In genomic region chr7:29041194-29041593, GRCm38 (mm10) we compare ENCODE assay signal across 12 mouse cellular contexts. TPM values are rescaled to one million over a fixed set of nuclear protein-coding genes. Genes with fewer than 3 reads are reported as not detected.
DNase-seq lines count a peak whose midpoint lies in the region; ATAC-seq and TF ChIP-seq lines count a peak whose summit lies in the region.
"Had no signal": no experiment of that assay in that cellular context is flagged by ENCODE, and none has a peak within 500 bp of the region (broad histone marks: within the 10 kb centered on the region; RNA-seq: fewer than 3 reads in every experiment).

No protein-coding gene starts in this region.

- no peak overlapping the region for H3K4me2 ChIP-seq in forebrain, postnatal 0 days (ENCODE audit: low read depth)
- no peak overlapping the region for H3K4me2 ChIP-seq in forebrain, embryonic 11.5 days (ENCODE audit: low read depth, low read length, severe bottlenecking)
- no peak overlapping the region; the same call in 1 of the 2 replicates for H3K4me2 ChIP-seq in liver, embryonic 11.5 days
- no peak overlapping the region for H3K4me2 ChIP-seq in liver, embryonic 14.5 days (ENCODE audit: low read depth)

- no peaks in the 10 kb centered on the region for H3K9me3 ChIP-seq in forebrain, postnatal 0 days (ENCODE audit: low read length)
- no peaks in the 10 kb centered on the region for H3K9me3 ChIP-seq in forebrain, embryonic 11.5 days (ENCODE audit: control insufficient read depth, low read length)
- H3K9me3 ChIP-seq in liver, embryonic 11.5 days (ENCODE audit: control insufficient read depth, low read length), result no peaks in the 10 kb centered on the region
- H3K9me3 ChIP-seq in ES-Bruce4 (replicated peaks; ENCODE audit: control insufficient read depth, insufficient read depth, low read length, poor library complexity, severe bottlenecking), result no peaks in the 10 kb centered on the region
- H3K9me3 ChIP-seq in liver, embryonic 14.5 days (ENCODE audit: control insufficient read depth, low read length), result no peaks in the 10 kb centered on the region

- no peak overlapping the region for H3K9ac ChIP-seq in forebrain, postnatal 0 days
- H3K9ac ChIP-seq in forebrain, embryonic 11.5 days (ENCODE audit: low read length), result no peak overlapping the region
- H3K9ac ChIP-seq in liver, adult 2 months (ENCODE audit: low read depth, low read length), result no peak overlapping the region
- H3K9ac ChIP-seq in liver, embryonic 11.5 days (ENCODE audit: low read depth, low read length), result no peak overlapping the region
- no peak overlapping the region for H3K9ac ChIP-seq in ES-Bruce4 (ENCODE audit: low read depth, poor library complexity, severe bottlenecking)
- no peak overlapping the region for H3K9ac ChIP-seq in liver, embryonic 14.5 days (replicated peaks)

- no peaks in the 10 kb centered on the region for H3K27me3 ChIP-seq in forebrain, postnatal 0 days (ENCODE audit: insufficient read depth, low read length)
- H3K27me3 ChIP-seq in forebrain, embryonic 11.5 days (ENCODE audit: control insufficient read depth, insufficient read depth, low read length), result no peaks in the 10 kb centered on the region
- 0 out of 2 replicates have a peak, but pooled peaks cover 8% of the 10 kb centered on the region for H3K27me3 ChIP-seq in liver, adult 2 months (ENCODE audit: control insufficient read depth, insufficient read depth, low read length)
- H3K27me3 ChIP-seq in liver, embryonic 11.5 days (replicated peaks; ENCODE audit: control insufficient read depth, insufficient read depth, low read length), result no peaks in the 10 kb centered on the region
- H3K27me3 ChIP-seq in ES-Bruce4 (ENCODE audit: control insufficient read depth, insufficient read depth, low read length, poor library complexity, severe bottlenecking), result no peaks in the 10 kb centered on the region
- no peaks in the 10 kb centered on the region for H3K27me3 ChIP-seq in liver, embryonic 14.5 days (ENCODE audit: control insufficient read depth, insufficient read depth, low read length)

- no peaks in the 10 kb centered on the region for H3K79me2 ChIP-seq in liver, adult 2 months (ENCODE audit: control insufficient read depth, insufficient read depth, low read length)

- no peaks in the 10 kb centered on the region for H3K36me3 ChIP-seq in forebrain, postnatal 0 days (ENCODE audit: insufficient read depth)
- H3K36me3 ChIP-seq in forebrain, embryonic 11.5 days (ENCODE audit: control insufficient read depth, insufficient read depth, low read length), result no peaks in the 10 kb centered on the region
- H3K36me3 ChIP-seq in liver, adult 2 months (ENCODE audit: control insufficient read depth, insufficient read depth, low read length), result no peaks in the 10 kb centered on the region
- H3K36me3 ChIP-seq in liver, embryonic 11.5 days (ENCODE audit: control insufficient read depth, insufficient read depth, low read length), result no peaks in the 10 kb centered on the region
- H3K36me3 ChIP-seq in ES-Bruce4 (ENCODE audit: control insufficient read depth, insufficient read depth, low read length, poor library complexity, severe bottlenecking), result no peaks in the 10 kb centered on the region
- H3K36me3 ChIP-seq in liver, embryonic 14.5 days (replicated peaks; ENCODE audit: control insufficient read depth, insufficient read depth, low read depth), result no peaks in the 10 kb centered on the region

- peak; percentile 44 for TF ChIP-seq CTCF in forebrain, postnatal 0 days (IDR thresholded peaks at IDR 0.05; ENCODE audit: low read depth)
- TF ChIP-seq CTCF in liver, adult 2 months (IDR thresholded peaks at IDR 0.05; ENCODE audit: low read depth, low read length), result peak; percentile 18; the same call in 1 of the 2 replicates
- peak; percentile 47 for TF ChIP-seq CTCF in ES-Bruce4 (IDR thresholded peaks at IDR 0.05; ENCODE audit: low read depth, low read length)
- peak; percentile 60 for TF ChIP-seq CTCF in liver, embryonic 14.5 days (IDR thresholded peaks at IDR 0.05; ENCODE audit: low read depth)

- no peak overlapping the region for H3K27ac ChIP-seq in forebrain, postnatal 0 days (ENCODE audit: low read depth, low read length)
- no peak overlapping the region for H3K27ac ChIP-seq in forebrain, embryonic 11.5 days (ENCODE audit: low read depth, low read length)
- H3K27ac ChIP-seq in liver, adult 2 months (replicated peaks; ENCODE audit: insufficient read depth, low read depth, low read length), result no peak overlapping the region
- H3K27ac ChIP-seq in liver, embryonic 11.5 days (ENCODE audit: low read depth, low read length), result no peak overlapping the region
- no peak overlapping the region for H3K27ac ChIP-seq in ES-Bruce4 (ENCODE audit: insufficient read depth, low read length)
- H3K27ac ChIP-seq in liver, embryonic 14.5 days, result no peak overlapping the region

- 86% methylated on average over 5 of the region's 5 CpGs for WGBS in forebrain, postnatal 0 days
- WGBS in forebrain, embryonic 11.5 days, result 82% methylated on average over 5 of the region's 5 CpGs
- 79% methylated on average over 5 of the region's 5 CpGs for WGBS in liver, adult 2 months
- WGBS in liver, embryonic 11.5 days, result 72% methylated on average over 5 of the region's 5 CpGs
- 77% methylated on average over 5 of the region's 5 CpGs for WGBS in liver, embryonic 14.5 days (ENCODE audit: insufficient replicate concordance)

- no peak for DNase-seq in forebrain, postnatal 0 days
- no peak for DNase-seq in forebrain, embryonic 11.5 days (ENCODE audit: low spot score)
- DNase-seq in liver, adult 2 months (ENCODE audit: extremely low read depth, low read depth, low spot score), result no peak
- no peak for DNase-seq in liver, embryonic 11.5 days (ENCODE audit: low spot score)
- DNase-seq in liver, embryonic 14.5 days (ENCODE audit: low read depth in 3 of 3, low spot score in 3 of 3), result no peak
- DNase-seq in thymus, postnatal 14 days, result no peak
- no peak for DNase-seq in adrenal gland, adult (ENCODE audit: inconsistent age in 2 of 2, low spot score in 1 of 2)
- DNase-seq: adrenal gland, postnatal 36 days; cerebellum, adult 11 months; kidney, adult 8-10 months; lung, postnatal 4 days had no signal

- no peak for TF ChIP-seq EP300 in ES-Bruce4 (IDR thresholded peaks at IDR 0.05; ENCODE audit: insufficient read depth, low read depth, low read length)
- no peak for TF ChIP-seq EP300 in liver, embryonic 14.5 days (IDR thresholded peaks at IDR 0.05; ENCODE audit: low read depth)

- no peaks in the 10 kb centered on the region for H3K4me1 ChIP-seq in forebrain, postnatal 0 days (ENCODE audit: insufficient read depth)
- H3K4me1 ChIP-seq in forebrain, embryonic 11.5 days (replicated peaks; ENCODE audit: control insufficient read depth, insufficient read depth, low read length), result peaks cover 7% of the 10 kb centered on the region; the same call in 1 of the 2 replicates
- H3K4me1 ChIP-seq in liver, adult 2 months (ENCODE audit: control insufficient read depth, insufficient read depth, low read length), result peaks cover 3% of the 10 kb centered on the region; the same call in 1 of the 2 replicates
- H3K4me1 ChIP-seq in liver, embryonic 11.5 days (replicated peaks; ENCODE audit: control insufficient read depth, insufficient read depth, low read length), result peaks cover 8% of the 10 kb centered on the region; the same call in 1 of the 2 replicates
- H3K4me1 ChIP-seq in ES-Bruce4 (ENCODE audit: control insufficient read depth, insufficient read depth, low read length), result no peaks in the 10 kb centered on the region
- H3K4me1 ChIP-seq in liver, embryonic 14.5 days (replicated peaks; ENCODE audit: control insufficient read depth in 2 of 2, insufficient read depth in 2 of 2, low read length in 1 of 2), result peaks cover 3 to 8% of the 10 kb centered on the region in 2 experiments

- ATAC-seq in forebrain, postnatal 0 days, result no peak
- no peak for ATAC-seq in forebrain, embryonic 11.5 days (replicated peaks; ENCODE audit: low FRiP score)
- ATAC-seq in liver, embryonic 11.5 days (replicated peaks; ENCODE audit: low FRiP score), result no peak
- no peak for ATAC-seq in liver, embryonic 14.5 days (ENCODE audit: insufficient read depth)

- H3K4me3 ChIP-seq in forebrain, postnatal 0 days (ENCODE audit: low read depth, low read length), result no peak overlapping the region
- H3K4me3 ChIP-seq in forebrain, embryonic 11.5 days (ENCODE audit: low read depth, low read length), result no peak overlapping the region
- no peak overlapping the region for H3K4me3 ChIP-seq in liver, adult 2 months (ENCODE audit: insufficient read depth, low read depth, low read length)
- no peak overlapping the region; the same call in 1 of the 2 replicates for H3K4me3 ChIP-seq in liver, embryonic 11.5 days (ENCODE audit: low read depth, low read length)
- no peak overlapping the region for H3K4me3 ChIP-seq in ES-Bruce4 (ENCODE audit: low read depth, low read length)
- H3K4me3 ChIP-seq in liver, embryonic 14.5 days (ENCODE audit: insufficient read depth in 1 of 2, low read depth in 2 of 2, low read length in 2 of 2), result no peak overlapping the region

- no peak for TF ChIP-seq POLR2A in liver, adult 2 months (IDR thresholded peaks at IDR 0.05; ENCODE audit: extremely low read depth, insufficient read depth, low read length)
- TF ChIP-seq POLR2A in ES-Bruce4 (IDR thresholded peaks at IDR 0.05; ENCODE audit: insufficient read depth, low read length), result no peak

RNA-seq across cellular contexts. Expression of gene Map4k1, which starts 59.3 kb away (rescaled TPM):
- total RNA-seq in forebrain, postnatal 0 days (2014; rRNA removed), result 3.6 and 8.9 TPM in 2 replicates
- 18.8 and 18.9 TPM in 2 replicates for polyA plus RNA-seq in forebrain, postnatal 0 days (2015; fragmentation: Nextera tagmentation; extraction: Ambion mirVana)
- 5.9 and 6.4 TPM in 2 replicates for polyA plus RNA-seq in forebrain, embryonic 11.5 days (2014; fragmentation: Nextera tagmentation; extraction: Ambion mirVana)
- total RNA-seq in liver, adult 2 months (2014; rRNA removed), result 0.18 and 0.54 TPM in 2 replicates
- polyA plus RNA-seq in liver, adult 2 months (2012; rRNA removed), result 1.2 and 1.5 TPM in 2 replicates
- polyA plus RNA-seq in liver, embryonic 11.5 days (2014; fragmentation: Nextera tagmentation; extraction: Ambion mirVana), result 50.7 and 53.2 TPM in 2 replicates
- 33.2 and 36.3 TPM in 2 replicates for polyA plus RNA-seq in ES-Bruce4 (2011; ENCODE audit: insufficient read depth, insufficient read length, low read depth, missing spikeins)
- 16.7 and 17.3 TPM in 2 replicates for polyA plus RNA-seq in liver, embryonic 14.5 days (2012; rRNA removed)
- polyA plus RNA-seq in liver, embryonic 14.5 days (2014; fragmentation: Nextera tagmentation; extraction: Ambion mirVana), result 24.9 and 27.4 TPM in 2 replicates

RNA-seq across cellular contexts. Expression of gene Eif3k, which starts 59.5 kb away (rescaled TPM):
- total RNA-seq in forebrain, postnatal 0 days (2014; rRNA removed), result 360 and 399 TPM in 2 replicates
- 318 and 368 TPM in 2 replicates for polyA plus RNA-seq in forebrain, postnatal 0 days (2015; fragmentation: Nextera tagmentation; extraction: Ambion mirVana)
- polyA plus RNA-seq in forebrain, embryonic 11.5 days (2014; fragmentation: Nextera tagmentation; extraction: Ambion mirVana), result 341 and 343 TPM in 2 replicates
- total RNA-seq in liver, adult 2 months (2014; rRNA removed), result 64.8 and 73.2 TPM in 2 replicates
- 86.3 and 91.2 TPM in 2 replicates for polyA plus RNA-seq in liver, adult 2 months (2012; rRNA removed)
- 421 and 425 TPM in 2 replicates for polyA plus RNA-seq in liver, embryonic 11.5 days (2014; fragmentation: Nextera tagmentation; extraction: Ambion mirVana)
- polyA plus RNA-seq in ES-Bruce4 (2011; ENCODE audit: insufficient read depth, insufficient read length, low read depth, missing spikeins), result 409 and 413 TPM in 2 replicates
- 281 and 283 TPM in 2 replicates for polyA plus RNA-seq in liver, embryonic 14.5 days (2012; rRNA removed)
- 283 and 288 TPM in 2 replicates for polyA plus RNA-seq in liver, embryonic 14.5 days (2014; fragmentation: Nextera tagmentation; extraction: Ambion mirVana)
